Mouse (Mus musculus) erythroid progenitor cell, adult 5-6 weeks (primary cell): Measurements from ENCODE around the gene Pde11a. TPM values are rescaled to one million over a fixed set of nuclear protein-coding genes. Genes with fewer than 3 reads are reported as not detected.

Experiments
- ATAC-seq: replicated peaks from 2 replicates; pipeline ENCODE4 v1.8.0; 2016; ENCODE audit warnings: moderate number of reproducible peaks, mild to moderate bottlenecking, moderate TSS enrichment, inconsistent platforms; ENCODE audit not compliant: poor library complexity, low FRiP score, severe bottlenecking
- total RNA-seq, 2 experiments: library from RNA; stranded (forward) in 1 of 2; stranded (reverse) in 1 of 2; fragments of 150-400 nt in 1 of 2; fragments of 186-747, 209-891 nt in 1 of 2; gene quantifications; 2 replicates each; pipeline versions ENCODE4 v1.2.3 to v1.2.4; 2015 to 2017; ENCODE audit warnings: low replicate concordance in 2 of 2

Gene Pde11a
- total RNA-seq, 2 experiments from 2014 or later = not detected

DNA sequence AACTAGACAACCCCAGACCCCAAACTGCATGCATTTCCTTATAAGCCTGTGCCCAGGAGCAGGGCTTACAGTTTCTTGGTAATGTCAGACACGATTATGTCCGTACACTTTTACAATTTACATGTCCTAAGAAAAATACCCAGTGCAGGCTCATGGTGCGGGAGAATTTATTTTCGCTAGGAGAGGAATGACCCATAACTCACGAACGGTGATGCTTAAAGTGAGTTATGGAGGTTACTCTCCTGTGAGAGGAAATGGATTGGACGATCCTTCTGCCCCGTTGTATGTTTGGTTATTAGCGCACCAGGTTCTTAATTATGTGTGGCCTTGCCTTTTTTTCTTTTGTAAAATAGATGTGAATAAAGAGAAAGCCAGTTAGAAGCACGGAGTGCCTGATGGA is 270.4 kb downstream of the Pde11a start:
- no peak for ATAC-seq

DNA sequence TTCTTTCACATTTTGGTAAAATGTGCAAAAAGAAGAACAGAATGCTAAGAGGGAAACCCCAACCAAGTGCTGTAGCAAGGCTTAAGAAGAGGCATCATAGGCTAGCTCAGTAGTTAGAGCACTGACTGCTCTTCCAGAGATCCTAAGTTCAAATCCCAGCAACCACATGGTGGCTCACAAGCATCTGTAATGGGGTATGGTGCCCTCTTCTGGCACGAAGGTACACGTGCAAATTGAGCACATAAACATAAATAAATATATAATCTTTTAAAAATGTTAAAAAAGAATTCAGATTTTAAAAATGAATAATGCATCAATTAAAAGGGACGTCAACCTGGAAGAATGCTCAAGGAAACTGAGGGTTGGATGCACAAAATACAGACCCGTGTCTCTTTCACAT is 271.4 kb downstream of the Pde11a start:
- no peak for ATAC-seq

DNA sequence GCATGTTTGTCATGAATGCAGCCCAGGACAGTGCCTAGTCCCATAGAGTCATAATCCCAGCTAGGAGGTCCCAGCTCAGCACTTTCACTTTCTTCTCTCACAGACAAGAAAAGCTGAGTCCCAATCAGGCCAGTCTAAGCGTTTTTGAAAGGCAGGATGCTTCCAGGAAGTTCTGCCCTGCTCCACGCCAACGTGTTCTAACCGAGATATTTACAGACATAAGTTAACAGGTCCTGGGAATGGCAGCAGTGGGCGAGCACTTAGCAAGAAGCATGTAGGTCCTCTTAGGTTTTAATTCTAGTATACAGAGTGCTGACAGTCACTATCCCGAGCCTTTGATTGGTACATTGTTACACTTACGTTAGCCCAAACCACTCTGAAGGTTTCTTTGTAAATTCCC is 273.3 kb downstream of the Pde11a start:
- no peak for ATAC-seq

DNA sequence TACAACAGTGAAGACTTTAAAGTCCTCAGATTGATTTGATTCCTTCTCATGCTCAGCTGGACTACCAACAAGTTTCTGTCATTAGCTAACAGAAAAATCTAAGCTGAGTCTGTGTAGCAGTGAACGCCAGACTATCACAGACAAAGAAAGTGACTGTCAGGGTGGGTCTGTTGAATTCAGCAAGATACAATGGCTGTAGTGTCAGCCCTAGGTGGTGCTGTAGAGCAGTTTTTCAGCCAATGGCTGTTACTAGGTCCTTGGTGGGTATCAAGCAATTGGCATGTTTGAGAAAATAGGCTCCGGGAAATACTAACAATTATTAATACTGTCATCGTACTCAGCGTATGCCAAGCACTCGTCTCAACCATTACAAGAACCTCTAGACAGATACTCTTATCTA is 274.5 kb downstream of the Pde11a start:
- no peak for ATAC-seq

DNA sequence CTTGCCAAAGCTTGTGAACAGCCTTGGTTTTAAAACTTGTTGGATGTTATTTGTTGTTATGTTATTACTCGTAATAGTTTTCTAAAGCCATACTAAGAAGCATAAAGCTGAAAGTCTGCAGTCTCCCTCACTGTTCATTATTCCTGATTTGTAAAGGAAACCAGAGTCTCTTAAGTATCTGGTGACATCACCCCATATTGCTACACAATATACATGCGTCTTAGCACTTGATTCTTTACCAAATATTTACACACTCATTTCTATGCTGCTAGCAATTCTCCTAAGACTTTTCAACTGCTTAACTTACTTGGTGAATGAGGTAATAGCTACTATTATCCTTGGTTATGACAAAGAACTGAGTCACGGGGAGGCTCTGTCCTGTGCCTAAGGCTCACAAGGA is 278.4 kb downstream of the Pde11a start:
- ATAC-seq = no peak

DNA sequence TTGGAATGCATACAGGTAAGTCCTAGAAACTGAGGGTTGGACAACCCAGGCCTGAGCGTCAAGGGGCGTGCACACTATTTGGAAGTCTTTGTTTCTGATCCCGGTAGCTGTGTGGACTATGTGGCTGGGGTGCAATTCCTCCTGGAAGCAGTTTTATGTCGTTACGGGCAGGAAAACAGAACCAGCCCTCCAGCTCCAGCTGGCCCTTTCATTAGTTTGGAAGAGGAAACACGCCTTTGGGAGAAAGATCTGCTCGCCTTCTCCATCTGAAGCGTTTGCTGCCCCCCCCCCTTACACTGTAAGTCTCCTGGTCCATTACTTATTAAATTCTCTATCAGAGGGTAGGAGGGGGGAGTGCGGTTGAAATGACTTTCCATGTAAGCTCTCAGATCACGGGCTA is 279.0 kb downstream of the Pde11a start:
- no peak for ATAC-seq

DNA sequence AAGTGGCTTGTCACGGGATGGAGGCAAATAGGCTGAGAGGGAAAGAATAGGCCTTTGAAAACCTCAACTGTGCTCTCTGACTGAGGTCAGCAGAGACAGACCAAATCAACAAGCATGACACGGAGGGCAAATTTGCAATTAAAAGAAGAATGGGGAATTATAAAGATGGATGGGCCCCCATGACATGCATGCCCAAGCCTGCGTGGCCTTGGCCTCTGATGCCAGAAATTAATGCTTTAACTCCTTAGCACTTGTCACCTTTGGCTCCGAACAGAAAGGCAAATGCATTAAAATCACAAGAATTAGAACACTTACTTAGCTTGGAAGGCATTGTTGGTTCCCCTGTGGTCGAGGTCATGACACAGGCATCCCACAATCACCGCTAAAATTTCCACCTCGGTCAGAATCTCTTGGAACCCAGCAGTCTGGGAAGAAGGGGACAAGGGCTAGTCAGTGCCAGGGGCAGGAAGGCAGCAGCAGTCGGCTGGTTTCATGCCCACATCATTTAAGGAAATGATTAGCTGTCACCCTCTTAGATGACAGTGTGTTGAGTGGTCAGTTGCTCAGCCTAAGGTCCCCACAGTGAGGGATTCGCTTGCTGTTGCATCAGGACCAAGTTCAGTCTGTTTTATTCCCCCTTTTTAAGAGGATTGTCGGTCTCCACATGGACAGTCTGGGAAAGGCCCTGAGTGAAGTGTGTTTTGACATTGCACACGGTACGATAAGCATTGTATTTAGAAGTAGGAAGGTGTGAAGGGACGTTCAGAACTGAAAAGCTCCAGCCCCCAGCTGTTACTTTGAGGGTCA is 279.7 kb downstream of the Pde11a start:
- ATAC-seq = no peak

DNA sequence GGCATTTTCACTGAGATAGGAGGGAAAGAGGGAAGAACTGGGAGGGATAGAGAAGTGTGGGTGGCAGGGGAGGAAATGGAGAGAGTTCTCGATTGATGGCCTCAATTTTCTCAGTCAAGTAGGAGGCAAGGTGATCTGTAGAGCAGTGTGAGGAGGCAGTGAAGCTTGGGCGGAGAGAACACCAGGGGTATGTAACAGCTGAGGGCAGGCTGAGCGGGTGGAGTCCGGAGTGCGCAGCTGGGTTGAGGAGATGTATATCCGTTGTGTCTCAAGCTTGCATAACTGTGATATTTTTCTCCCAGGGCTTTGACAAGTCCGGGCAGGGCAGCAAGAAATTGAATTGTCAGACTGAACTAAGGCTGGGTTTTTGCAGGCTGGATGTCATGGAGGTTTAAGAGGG is 281.0 kb downstream of the Pde11a start:
- ATAC-seq = no peak

DNA sequence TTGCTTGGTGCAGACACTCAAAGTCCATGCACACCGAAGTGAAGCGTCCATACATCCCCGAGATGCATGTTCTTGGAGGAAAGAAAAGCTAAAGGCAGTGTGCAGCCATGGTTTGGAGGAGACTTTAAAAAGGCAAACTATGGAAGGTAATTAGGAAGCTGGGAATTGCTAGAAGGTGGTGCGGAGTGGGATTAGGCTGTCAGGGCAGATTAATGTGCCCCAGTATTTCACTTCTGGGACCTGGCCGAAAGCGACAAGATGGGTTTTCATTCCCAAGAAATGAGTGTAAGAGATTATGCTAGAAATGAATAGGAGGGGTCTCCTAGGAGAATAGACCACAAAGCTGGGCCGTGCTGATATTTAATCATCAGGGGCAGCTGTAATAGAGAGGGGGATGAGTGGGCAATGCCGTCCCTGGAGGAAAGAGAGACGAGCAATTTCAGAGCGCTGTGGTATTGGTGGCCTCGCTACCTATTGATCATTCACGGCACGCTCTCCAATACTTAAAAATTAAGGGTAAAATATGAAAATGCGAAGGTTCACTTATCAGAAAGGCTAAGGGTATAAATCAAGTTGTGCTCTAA is 284.7 kb downstream of the Pde11a start:
- no peak for ATAC-seq

DNA sequence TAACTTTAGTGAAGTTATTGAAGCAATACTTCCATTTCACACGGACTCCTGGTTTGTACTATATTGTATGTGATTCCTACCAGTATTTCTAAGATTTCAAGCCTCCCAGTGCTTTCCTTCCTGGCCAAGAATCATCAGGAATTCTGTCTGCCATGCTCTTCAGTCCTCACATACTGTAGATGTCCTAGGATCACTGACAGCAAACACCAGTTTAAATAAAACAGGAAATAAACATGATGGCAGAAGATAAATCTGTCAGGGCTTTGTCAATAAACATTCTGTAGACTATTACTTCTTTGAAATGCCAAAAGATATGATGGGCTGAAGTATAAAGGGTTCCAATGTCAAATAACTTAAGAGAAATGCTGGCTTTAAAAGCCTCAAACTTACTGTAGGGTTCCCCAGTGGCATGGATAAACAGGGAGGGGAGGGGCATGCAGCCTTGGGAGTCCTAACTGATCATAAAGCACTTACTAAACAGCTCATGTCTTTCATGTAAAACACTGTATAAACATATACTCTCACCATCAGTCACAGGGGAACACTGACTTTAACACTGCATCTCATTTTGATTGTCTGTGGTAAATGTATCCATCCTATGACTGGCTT is 285.6 kb downstream of the Pde11a start:
- ATAC-seq = no peak

DNA sequence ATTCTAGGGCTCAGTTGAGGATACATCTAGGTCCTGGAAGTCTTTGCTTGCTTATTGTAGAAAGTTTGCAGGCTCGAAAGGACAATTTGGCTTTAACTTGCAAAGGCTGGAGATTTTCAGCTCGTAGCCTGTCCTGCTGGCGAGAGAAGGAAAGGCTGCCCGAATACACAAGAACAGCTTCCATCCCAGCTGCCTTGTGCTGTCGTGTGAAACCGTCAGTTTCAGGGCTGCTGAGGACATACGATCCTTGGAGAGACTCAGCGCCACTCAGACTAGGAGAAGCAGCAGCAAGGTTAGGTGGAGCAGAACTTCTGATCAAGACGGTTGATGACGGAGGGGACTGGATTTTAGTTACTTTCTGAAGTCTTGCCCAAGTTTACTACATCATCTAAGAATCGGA is 287.2 kb downstream of the Pde11a start:
- ATAC-seq = no peak

DNA sequence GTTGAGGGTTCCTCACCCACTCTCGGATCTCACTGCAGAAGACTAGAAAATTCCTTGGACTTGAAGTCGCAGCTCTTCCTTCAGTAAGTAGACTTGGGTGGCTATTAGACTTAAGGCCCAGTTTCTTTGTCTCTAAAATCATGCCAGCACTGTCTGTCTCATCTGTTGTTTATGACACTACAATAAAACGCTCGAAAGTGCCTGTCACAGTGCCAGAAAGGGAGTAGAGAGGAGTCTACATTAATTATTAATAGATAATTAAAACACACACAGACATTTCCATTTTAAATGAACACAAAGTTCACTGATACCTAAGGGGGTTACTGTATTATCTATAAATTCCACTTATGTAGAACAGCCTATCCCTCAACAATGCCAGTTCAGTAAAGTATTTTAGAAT is 287.7 kb downstream of the Pde11a start:
- no peak for ATAC-seq

DNA sequence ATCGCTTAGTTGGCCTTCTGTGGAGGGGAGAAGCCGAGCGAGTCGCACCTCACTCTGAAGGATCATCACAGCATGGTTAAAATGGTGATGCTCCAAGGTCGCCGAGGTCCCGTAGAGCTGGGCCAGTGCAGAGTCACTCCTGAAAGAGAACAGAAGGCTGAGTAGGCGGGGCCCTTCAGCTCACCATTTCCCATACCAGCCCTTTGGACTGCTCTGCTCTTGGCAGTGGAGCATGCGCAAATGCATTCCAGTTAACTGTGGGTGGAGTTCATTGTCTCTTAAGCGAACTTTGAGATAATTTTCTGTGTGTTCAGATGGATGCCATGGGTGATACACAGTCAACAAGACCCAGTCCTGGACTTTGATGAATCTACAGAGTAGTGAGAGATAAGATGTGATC is 288.5 kb downstream of the Pde11a start:
- ATAC-seq = no peak

DNA sequence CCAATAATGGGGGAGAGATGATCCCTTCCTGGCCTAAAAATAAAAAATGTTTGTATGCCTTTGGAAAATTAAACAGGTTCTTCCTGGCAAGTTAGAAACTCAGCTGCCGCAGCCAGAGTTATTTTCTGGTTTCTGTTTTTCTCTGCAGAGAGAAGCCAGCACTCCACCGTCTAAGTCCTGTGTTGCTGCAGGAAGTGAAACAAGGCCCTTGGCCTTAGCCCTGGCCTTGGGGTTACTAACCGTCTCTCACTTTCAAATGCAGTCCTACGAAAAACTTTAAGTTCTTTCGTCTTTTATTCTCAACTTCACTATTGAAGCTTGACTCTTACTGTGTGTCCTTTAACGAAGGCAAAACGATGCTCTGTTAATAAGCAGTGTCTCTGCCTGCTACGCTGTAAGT is 289.0 kb downstream of the Pde11a start:
- ATAC-seq = no peak

DNA sequence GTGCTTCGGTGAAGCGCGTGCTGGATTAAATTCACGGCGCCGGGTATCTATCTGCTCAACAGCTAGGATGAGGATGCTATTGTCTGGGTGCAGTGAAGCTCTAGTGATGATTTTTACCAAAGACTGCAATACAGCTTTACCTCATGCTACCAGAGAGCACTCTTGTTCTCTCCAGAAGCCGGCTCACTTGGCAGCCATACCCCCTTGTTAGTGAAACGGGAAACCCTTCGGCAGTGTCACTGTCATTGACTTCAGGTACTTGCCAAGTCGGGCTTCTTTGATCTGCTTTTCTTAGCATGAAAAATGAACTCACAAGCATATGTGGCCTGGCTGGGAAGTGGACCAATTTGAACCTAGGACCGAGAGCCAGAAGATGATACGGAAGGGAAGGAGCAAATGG is 290.8 kb downstream of the Pde11a start:
- ATAC-seq = no peak

DNA sequence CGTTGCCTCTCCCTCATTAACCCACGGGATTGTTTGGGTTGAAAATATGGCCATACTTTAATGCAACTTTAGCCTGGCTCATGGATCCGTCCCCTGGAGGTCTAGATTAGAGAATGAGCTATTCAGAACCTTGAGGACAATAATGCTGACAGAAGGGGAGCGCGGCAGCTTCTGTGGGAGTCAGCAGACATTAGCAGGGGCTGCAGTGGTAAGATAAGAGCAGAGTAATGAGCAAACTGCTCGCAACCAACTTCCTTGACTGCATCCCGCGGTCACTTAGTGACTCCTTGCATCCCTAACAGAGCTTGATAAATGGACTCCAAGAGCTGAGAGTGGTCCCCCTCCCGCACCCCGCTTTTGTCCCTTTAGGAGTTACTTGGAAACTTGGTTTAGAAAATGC is 296.4 kb downstream of the Pde11a start:
- ATAC-seq = no peak

DNA sequence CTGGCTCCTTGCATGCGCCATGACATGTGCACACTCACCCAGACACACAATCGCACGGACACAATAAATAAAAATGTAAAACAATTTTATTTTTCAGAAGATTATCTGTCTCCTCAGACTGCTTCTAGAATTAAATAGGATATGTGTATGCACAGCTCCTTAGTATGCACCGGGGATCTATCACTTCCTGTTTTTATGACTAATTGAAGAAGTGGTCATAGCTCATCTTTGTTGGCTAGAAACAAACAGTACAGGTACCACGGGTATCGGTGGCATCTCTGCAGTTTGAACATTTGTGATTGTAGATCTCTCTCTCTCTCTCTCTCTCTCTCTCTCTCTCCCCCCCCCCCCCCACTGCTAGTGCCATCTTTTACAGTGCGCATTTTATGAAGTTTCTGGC is 298.5 kb downstream of the Pde11a start:
- ATAC-seq = no peak

DNA sequence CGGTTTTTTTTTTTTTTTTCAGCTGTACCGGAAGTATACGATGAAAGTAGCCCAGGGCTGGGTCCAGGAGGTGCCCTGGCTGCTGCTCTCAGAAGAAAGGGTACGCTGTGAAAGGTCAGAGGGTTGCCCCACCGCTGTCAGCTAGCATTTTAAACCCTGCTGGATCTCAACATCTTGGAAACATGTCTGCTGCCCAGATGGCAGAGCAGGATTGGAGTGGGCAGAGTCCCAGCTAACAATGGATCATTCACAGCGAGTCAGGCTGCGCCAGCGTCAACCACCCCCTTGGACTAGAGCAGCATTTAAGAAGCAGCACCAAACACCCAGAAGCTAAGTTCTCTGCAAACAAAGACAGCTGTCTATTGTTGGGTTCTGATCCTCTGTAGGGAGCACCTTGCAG is 308.5 kb downstream of the Pde11a start:
- ATAC-seq = no peak

DNA sequence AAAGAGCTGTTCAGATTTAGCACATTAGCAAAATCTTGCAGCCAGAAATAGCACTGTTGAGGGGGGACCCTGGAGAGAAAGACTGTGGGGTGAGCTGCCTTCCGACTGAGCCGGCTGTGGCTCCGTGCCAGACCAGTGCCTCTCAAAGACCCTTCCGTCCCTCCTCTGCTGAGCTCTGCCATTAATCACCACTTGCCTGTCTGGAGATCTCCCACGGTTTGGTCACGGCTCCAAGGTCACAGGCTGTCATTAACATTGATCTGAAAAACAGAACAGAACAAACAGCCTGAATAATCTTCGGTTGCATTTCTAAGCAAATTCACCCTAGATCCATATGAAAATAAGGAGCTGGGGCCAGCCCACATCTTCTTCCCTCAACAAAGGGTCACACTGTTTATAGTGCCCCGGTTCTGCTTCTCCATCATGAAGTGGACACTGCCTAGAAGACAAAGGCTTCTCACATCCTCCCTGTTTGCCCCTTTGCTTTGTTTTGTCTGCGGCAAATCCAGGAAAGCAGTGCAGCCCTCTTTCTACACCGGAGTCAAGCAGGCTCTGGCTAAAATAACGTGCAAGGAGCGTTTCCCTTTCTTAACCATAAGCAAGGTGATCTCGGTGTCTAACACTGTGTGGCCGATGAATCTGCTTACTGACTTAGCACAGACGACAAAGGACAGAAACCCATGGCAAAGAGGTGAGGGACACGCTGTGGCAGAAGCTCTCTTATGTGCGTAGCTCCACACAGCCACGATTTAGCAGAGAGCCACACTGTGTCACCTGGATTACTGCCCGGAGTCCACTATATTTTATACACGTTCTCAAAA is 309.3 kb downstream of the Pde11a start:
- no peak for ATAC-seq

DNA sequence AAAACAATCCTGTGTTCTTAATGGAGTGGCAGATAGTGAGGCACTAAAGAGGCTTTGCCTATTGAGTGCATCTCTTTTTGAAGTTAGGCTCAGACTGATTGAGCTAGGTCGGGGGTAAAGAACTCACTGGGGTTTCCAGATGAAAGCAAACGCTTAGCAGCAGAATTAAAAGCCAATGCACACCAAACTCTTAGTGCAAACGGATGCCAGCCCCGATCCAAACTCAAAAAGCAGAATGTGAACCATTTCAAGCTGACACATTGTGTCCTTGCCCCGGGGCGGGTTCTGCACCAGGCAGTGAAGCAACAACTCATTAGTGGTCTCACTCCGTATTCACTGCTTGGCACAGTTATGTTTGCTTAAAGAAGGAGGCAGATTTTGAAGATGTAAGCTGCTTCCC is 321.7 kb downstream of the Pde11a start:
- ATAC-seq = no peak

DNA sequence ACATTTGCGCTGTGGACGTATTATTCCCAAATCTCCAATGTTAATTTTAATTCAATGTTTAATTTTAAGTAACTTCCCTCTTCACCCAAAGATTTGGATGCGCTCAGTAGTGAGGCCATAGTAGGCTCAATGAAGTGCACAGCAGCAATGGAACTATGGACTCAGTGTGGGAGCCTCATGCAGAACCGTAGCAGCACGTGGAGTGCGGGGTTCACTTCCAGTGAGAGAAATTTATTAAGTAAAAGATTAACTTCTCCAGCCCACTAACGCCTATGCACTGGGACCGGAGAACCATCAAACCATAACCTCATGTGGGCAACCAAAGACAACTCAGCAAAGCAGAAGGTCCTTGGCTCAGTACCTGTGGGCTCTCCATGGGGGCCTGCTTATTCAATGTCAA is 322.4 kb downstream of the Pde11a start:
- ATAC-seq = no peak
